Mouse (Mus musculus) liver, adult 2 months (tissue): Measurements from ENCODE around the gene Pald1. TPM values are rescaled to one million over a fixed set of nuclear protein-coding genes. Genes with fewer than 3 reads are reported as not detected.

Experiments used
- DNase-seq: peaks from one replicate; pipeline ENCODE4 v3.0.0-alpha.2; 2011; ENCODE audit warnings: low read depth, low spot score; ENCODE audit errors: extremely low read depth
- H3K27ac ChIP-seq: fragments of 200-500 bp; replicated peaks from 2 replicates; pipeline ENCODE4 v1.5.1; 2012; ENCODE audit warnings: low read depth, mild to moderate bottlenecking, control low read depth, inconsistent platforms, low read length; ENCODE audit not compliant: insufficient read depth
- H3K27me3 ChIP-seq: fragments of 200-500 bp; 2 replicates; pipeline ENCODE4 v1.6.1; 2012; ENCODE audit warnings: mild to moderate bottlenecking, moderate library complexity, low read length, inconsistent platforms; ENCODE audit not compliant: control insufficient read depth, insufficient read depth
- H3K36me3 ChIP-seq: fragments of 200-500 bp; 2 replicates; pipeline ENCODE4 v1.6.1; 2012; ENCODE audit warnings: low read length, inconsistent platforms; ENCODE audit not compliant: control insufficient read depth, insufficient read depth
- H3K4me1 ChIP-seq: fragments of 200-500 bp; 2 replicates; pipeline ENCODE4 v1.6.1; 2011; ENCODE audit warnings: low read length; ENCODE audit not compliant: control insufficient read depth, insufficient read depth
- H3K4me3 ChIP-seq: fragments of 200-500 bp; 2 replicates; pipeline ENCODE4 v1.5.1; 2011; ENCODE audit warnings: low read depth, mild to moderate bottlenecking, control low read depth, low read length, moderate library complexity; ENCODE audit not compliant: insufficient read depth
- H3K79me2 ChIP-seq: fragments of 200-500 bp; 2 replicates; pipeline ENCODE4 v1.6.1; 2012; ENCODE audit warnings: inconsistent platforms, mild to moderate bottlenecking, low read length, moderate library complexity; ENCODE audit not compliant: control insufficient read depth, insufficient read depth
- H3K9ac ChIP-seq: fragments of 200-500 bp; 2 replicates; pipeline ENCODE4 v1.6.1; 2012; ENCODE audit warnings: low read depth, mild to moderate bottlenecking, control low read depth, inconsistent platforms, low read length
- CTCF ChIP-seq: fragments of 200-500 bp; IDR thresholded peaks from 2 replicates; pipeline ENCODE4 v1.5.1; 2011; ENCODE audit warnings: low read depth, low read length, control low read depth
- POLR2A ChIP-seq: fragments of 200-500 bp; IDR thresholded peaks from 2 replicates; pipeline ENCODE4 v1.6.1; 2011; ENCODE audit warnings: low read length, control low read depth; ENCODE audit not compliant: insufficient read depth; ENCODE audit errors: extremely low read depth
- WGBS: fragments of 180-500 bp; shearing (Covaris S2); methylation state at CpG from one replicate; pipeline ENCODE4 v1.1.7; 2018; 5-methylcytosine and 5-hydroxymethylcytosine counted together
- polyA plus RNA-seq: library from polyadenylated mRNA; depleted of rRNA; stranded (reverse); fragments of >200 nt; gene quantifications from 2 replicates; pipeline ENCODE4 v1.2.3, GENCODE M21; 2012
- total RNA-seq: library from RNA; depleted of rRNA; stranded (reverse); fragments of >200 nt; gene quantifications from 2 replicates; pipeline ENCODE4 v1.2.3, GENCODE M21; 2014

Pald1 gene
- total and polyA plus RNA-seq, 2 experiments: 7.5 to 8.1 TPM

DNA sequence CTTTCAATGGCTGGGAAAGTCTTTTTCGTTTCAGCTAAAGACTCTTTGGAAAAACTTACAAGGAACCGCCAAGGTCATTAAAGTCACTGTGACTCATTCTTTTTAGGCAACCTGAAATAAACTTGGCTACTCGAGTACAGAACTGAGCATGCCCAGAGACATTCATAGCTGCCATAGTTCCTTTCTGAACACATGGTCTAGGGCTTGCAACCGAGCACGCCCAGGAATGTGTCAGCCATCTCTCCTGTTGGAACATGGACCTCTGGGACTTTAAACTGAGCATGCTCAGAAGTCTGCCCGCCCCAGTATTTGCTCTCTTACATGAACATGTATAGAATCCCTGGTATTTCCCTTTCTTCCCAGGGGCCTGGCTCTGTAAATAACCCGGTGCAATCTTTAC, 97.1 kb downstream of the Pald1 start:
- H3K79me2 ChIP-seq: no peaks in the 10 kb centered on the region
- peaks cover 6% of the 10 kb centered on the region; the same call in 1 of the 2 replicates for H3K4me1 ChIP-seq
- H3K4me3 ChIP-seq: no peak overlapping the region
- no peak for TF ChIP-seq CTCF
- no peak for TF ChIP-seq POLR2A
- no peaks in the 10 kb centered on the region for H3K36me3 ChIP-seq
- H3K9ac ChIP-seq: no peak overlapping the region
- H3K27ac ChIP-seq: no peak overlapping the region
- no peaks in the 10 kb centered on the region for H3K27me3 ChIP-seq
- DNase-seq: no peak
- WGBS: 80% methylated on average over 7 of the region's 7 CpGs

- Histone ChIP-seq H3K36me3 (no peaks in the 10 kb centered on the region), H3K27me3 (no peaks in the 10 kb centered on the region), H3K9ac (no peak overlapping the region), H3K4me1 (peaks cover 6% of the 10 kb centered on the region; the same call in 1 of the 2 replicates), H3K79me2 (no peaks in the 10 kb centered on the region), H3K4me3 (no peak overlapping the region), H3K27ac (0 out of 2 replicates have a peak overlapping the region, but pooled peaks have one; percentile 11)
- no peak for TF ChIP-seq CTCF
- TF ChIP-seq POLR2A: no peak
- DNase-seq: no peak
- WGBS: 69% methylated on average over 11 of the region's 11 CpGs
Measured at GRCm38 (mm10) chr10:61285271-61285670, 98.1 kb downstream of the Pald1 start.

- 85% methylated on average over 4 of the region's 4 CpGs for WGBS
- H3K4me3 ChIP-seq: no peak overlapping the region
- H3K36me3 ChIP-seq: no peaks in the 10 kb centered on the region
- no peak overlapping the region for H3K27ac ChIP-seq
- H3K4me1 ChIP-seq: peaks cover 6% of the 10 kb centered on the region; the same call in 1 of the 2 replicates
- H3K79me2 ChIP-seq: no peaks in the 10 kb centered on the region
- no peaks in the 10 kb centered on the region for H3K27me3 ChIP-seq
- no peak for TF ChIP-seq CTCF
- TF ChIP-seq POLR2A: no peak
- H3K9ac ChIP-seq: no peak overlapping the region
- DNase-seq: no peak
Measured at GRCm38 (mm10) chr10:61284309-61284708, 99.0 kb downstream of the Pald1 start.

DNA sequence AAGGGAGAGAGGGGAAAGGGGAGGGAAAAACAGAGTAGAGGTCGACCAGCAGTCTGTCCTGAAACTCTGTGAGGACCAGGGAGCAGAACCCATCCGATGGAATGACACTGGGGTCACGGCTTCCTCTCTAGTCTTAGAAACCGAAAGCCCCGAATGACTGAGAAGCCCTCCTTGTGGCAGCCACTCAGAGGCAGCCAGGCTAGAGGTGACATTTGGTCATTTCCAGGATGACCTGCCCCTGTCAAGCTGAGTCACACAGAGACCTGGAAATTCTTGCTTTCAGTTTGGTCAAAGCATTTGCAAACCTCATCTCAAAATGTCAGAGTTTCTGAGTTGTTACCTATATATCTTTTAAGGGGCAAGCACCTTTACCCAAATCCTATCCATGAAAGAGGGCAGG, 102.2 kb downstream of the Pald1 start:
- no peak overlapping the region for H3K9ac ChIP-seq
- H3K4me3 ChIP-seq: no peak overlapping the region
- H3K79me2 ChIP-seq: no peaks in the 10 kb centered on the region
- WGBS: 67% methylated on average over 5 of the region's 5 CpGs
- no peak for DNase-seq
- TF ChIP-seq CTCF (no peak), POLR2A (no peak)
- H3K27me3 ChIP-seq: no peaks in the 10 kb centered on the region
- H3K36me3 ChIP-seq: no peaks in the 10 kb centered on the region
- no peak overlapping the region for H3K27ac ChIP-seq
- H3K4me1 ChIP-seq: peaks cover 12% of the 10 kb centered on the region; the same call in 1 of the 2 replicates

- no peak for TF ChIP-seq POLR2A
- no peak for TF ChIP-seq CTCF
- peak; percentile 76 for DNase-seq
- H3K36me3 ChIP-seq: no peaks in the 10 kb centered on the region
- 18% methylated on average over 14 of the region's 14 CpGs for WGBS
- peaks cover 9% of the 10 kb centered on the region; the same call in 1 of the 2 replicates for H3K4me1 ChIP-seq
- H3K79me2 ChIP-seq: no peaks in the 10 kb centered on the region
- 0 out of 2 replicates have a peak overlapping the region, but pooled peaks have one; percentile 4 for H3K9ac ChIP-seq
- H3K4me3 ChIP-seq: no peak overlapping the region
- H3K27me3 ChIP-seq: no peaks in the 10 kb centered on the region
- H3K27ac ChIP-seq: peak overlapping the region; percentile 2; the same call in 1 of the 2 replicates
Measured at GRCm38 (mm10) chr10:61277918-61278674, 105.2 kb downstream of the Pald1 start.

- Histone ChIP-seq H3K4me1 (peaks cover 9% of the 10 kb centered on the region; the same call in 1 of the 2 replicates), H3K79me2 (no peaks in the 10 kb centered on the region), H3K27me3 (peaks cover 2% of the 10 kb centered on the region; the same call in 1 of the 2 replicates), H3K27ac (no peak overlapping the region), H3K9ac (no peak overlapping the region), H3K36me3 (no peaks in the 10 kb centered on the region), H3K4me3 (no peak overlapping the region)
- no peak for DNase-seq
- TF ChIP-seq POLR2A (no peak), CTCF (no peak)
- 95% methylated on average over 6 of the region's 6 CpGs for WGBS
Measured at GRCm38 (mm10) chr10:61277051-61277450, 106.3 kb downstream of the Pald1 start.
